Mouse (Mus musculus) A20 (cell line): ENCODE results near the gene Rbbp5.

Experiments
- DNase-seq: peaks from one replicate; pipeline ENCODE4 v3.0.0-alpha.2; 2011; ENCODE audit warnings: low read depth, low spot score

Rbbp5 gene

DNA sequence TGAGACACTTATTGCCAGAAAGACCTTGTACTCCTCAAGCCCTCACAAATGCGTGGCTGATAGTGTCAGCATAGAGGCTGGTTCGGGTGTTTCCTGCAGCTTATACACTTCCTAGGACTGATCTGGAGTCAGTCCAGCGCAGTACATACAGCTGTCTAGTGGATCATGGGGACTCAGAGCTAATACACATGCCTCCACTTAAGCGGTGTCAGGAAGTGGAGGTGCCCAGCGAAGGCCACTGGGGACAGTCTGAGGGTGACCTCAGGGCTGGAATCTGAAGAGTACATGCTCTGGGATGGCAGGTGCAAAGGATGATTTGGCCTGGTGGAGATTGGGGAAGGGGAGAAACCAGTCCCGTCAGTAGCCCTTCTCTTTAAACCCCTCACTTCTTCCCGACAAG lies 63.5 kb downstream of the Rbbp5 start:
- no peak for DNase-seq

- DNase-seq, result peak; percentile 62
These were observed 64.1 kb downstream of the Rbbp5 start for GRCm38 (mm10) chr1:132541171-132541823.

GRCm38 (mm10) chr1:132541824-132542599 lies 64.8 kb downstream of the Rbbp5 start:
- no peak for DNase-seq

DNA sequence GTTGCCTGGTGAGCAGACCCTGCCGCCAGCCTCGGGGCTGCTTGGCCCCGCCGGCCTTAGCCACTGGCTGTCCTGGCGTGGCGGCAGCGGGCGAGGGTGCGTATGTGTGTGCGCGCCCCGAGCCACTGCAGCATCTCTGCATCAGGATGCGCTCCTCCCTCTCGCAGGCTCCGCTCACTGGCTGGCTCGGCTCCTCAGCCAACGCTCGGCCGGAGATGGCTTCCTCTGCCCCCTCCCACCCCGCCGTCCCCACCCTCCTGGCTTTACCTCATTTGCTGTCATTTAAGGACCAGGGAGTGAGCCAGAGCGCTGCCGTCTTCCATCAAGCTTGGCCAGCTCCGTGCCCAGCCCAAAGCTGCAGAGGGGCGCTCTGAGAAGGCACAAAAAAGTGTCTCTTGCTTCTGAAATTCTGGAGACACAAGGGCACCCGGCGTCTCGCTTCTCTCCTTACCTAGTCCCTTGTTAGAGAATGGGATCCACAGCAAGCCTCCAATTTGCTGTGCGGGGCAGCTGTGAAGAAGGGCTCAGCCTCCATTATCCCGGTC lies 65.7 kb downstream of the Rbbp5 start, which contains the start of gene Cntn2:
Gene Cntn2, minus strand, starts transcription at position 495 of the 545 bp plus-strand sequence.
- no peak for DNase-seq

DNA sequence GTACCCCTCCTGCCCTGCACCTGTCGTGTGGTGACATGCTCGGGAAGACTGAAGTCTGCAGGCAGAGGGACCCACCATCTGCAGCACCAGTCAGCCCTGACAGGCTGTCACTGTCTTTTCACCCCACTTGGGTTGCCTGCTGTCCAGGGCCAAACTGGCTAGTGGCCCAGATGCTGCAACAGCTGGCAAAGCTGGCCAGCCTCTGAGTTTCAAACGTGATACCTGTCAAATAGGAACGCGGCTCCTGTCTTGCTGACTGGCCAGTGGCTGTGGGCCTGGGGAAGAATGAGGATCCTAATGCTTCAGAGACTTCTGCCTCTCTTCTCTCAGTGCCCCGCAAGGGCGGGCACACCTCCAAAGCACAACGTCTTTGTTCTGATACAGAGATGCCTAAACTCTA lies 66.6 kb downstream of the Rbbp5 start:
- DNase-seq, result no peak
